Mouse (Mus musculus) G1E (cell line): ENCODE data around the gene Samd8.

Source experiments
- CTCF ChIP-seq: IDR thresholded peaks from 2 replicates; pipeline ENCODE4 v1.5.1; 2012; ENCODE audit warnings: low read depth, low read length, inconsistent platforms, mixed read lengths
- GATA1 ChIP-seq: IDR thresholded peaks from 2 replicates; pipeline ENCODE4 v1.6.1; 2012; ENCODE audit warnings: borderline replicate concordance, low read length, inconsistent platforms, mixed read lengths

DNA sequence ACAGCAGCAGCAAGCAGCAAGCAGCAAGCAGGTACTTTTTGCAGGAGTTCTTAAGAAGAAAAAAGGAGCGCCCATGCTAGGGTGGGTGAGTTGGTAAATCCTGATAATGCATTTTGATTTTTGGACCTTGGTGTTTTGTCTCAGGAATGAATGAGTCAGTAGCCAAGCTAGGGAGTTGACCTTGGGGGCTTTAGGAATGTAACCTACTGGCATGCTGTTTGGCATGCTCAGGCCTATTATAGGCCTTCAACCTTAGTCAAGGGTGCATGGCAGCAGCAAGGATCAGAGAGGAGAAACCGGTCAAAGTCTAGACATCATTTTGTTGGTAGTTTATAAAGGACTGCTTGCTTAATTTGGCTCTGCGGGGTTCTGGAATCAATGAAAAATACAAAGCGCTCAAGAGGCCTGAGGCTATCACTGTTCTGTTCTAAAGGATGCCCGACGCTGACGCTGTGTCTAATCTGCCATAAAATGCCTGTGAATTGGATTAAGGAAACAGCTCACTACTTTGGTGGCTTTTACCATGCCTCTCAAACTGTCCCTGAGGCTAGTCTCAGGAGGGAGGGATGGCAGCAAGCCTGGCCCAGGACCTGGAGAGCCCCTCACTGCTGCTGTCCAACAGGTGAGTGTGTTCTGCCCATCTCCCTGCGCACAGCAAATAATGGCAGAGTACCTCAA lies 28.2 kb upstream of the Samd8 start:
- TF ChIP-seq CTCF: no peak
- no peak for TF ChIP-seq GATA1
